Mouse (Mus musculus): ENCODE measurements at regions not wholly inside any gene's neighbourhood (a gene's known extent, or its start where the extent isn't known, plus 50 kb on each side); places are given as distances from the start of the nearest gene placed in this dataset.

GRCm38 (mm10) chr3:36743399-36743798, 53.4 kb upstream of the Trpc3 start:
- DNase-seq = no peak
- intact Hi-C loops (cut with DNase I) = no loop called here

GRCm38 (mm10) chr3:36754358-36754950, 64.5 kb upstream of the Trpc3 start:
- DNase-seq = no peak
- intact Hi-C loops (cut with DNase I) = no loop called here

GRCm38 (mm10) chr3:36762065-36762653, 72.2 kb upstream of the Trpc3 start:
- intact Hi-C loops (cut with DNase I) = no loop called here
- DNase-seq = no peak

- intact Hi-C loops (cut with DNase I) = no loop called here
- DNase-seq = no peak
Observed at GRCm38 (mm10) chr3:36762847-36763246, 72.9 kb upstream of the Trpc3 start.

- no peak for DNase-seq
- intact Hi-C loops (cut with DNase I) = no loop called here
Observed at GRCm38 (mm10) chr3:36764741-36765140, 74.8 kb upstream of the Trpc3 start.

GRCm38 (mm10) chr3:36770096-36770495, 80.1 kb upstream of the Trpc3 start:
- no peak for DNase-seq
- intact Hi-C loops (cut with DNase I) = loop anchor here (5.0 kb wide), 1 partner anchor 78 kb away; the partner anchor contains the start of gene Trpc3

GRCm38 (mm10) chr3:36771011-36771410, 81.0 kb upstream of the Trpc3 start:
- intact Hi-C loops (cut with DNase I) = loop anchor here (5.0 kb wide), 1 partner anchor 79 kb away; the partner anchor contains the start of gene Trpc3
- DNase-seq = no peak

GRCm38 (mm10) chr3:36774023-36774422, 84.1 kb upstream of the Trpc3 start:
- intact Hi-C loops (cut with DNase I) = loop anchor here (5.0 kb wide), 1 partner anchor 82 kb away; the partner anchor contains the start of gene Trpc3
- DNase-seq = no peak

GRCm38 (mm10) chr3:36778448-36778847, 84.5 kb upstream of the 4932438A13Rik start:
- DNase-seq = no peak
- intact Hi-C loops (cut with DNase I) = no loop called here

- no peak for DNase-seq
- intact Hi-C loops (cut with DNase I) = no loop called here
Observed at GRCm38 (mm10) chr3:36786581-36786980, 76.3 kb upstream of the 4932438A13Rik start.

GRCm38 (mm10) chr3:36790245-36790644, 72.7 kb upstream of the 4932438A13Rik start:
- DNase-seq = no peak
- intact Hi-C loops (cut with DNase I) = no loop called here

- no peak for DNase-seq
- intact Hi-C loops (cut with DNase I) = no loop called here
Observed at GRCm38 (mm10) chr3:36797025-36797424, 65.9 kb upstream of the 4932438A13Rik start.

- no peak for DNase-seq
- intact Hi-C loops (cut with DNase I) = no loop called here
Observed at GRCm38 (mm10) chr3:36798160-36798823, 64.6 kb upstream of the 4932438A13Rik start.

- no peak for DNase-seq
- intact Hi-C loops (cut with DNase I) = no loop called here
Observed at GRCm38 (mm10) chr3:36810528-36810927, 52.4 kb upstream of the 4932438A13Rik start.

Measured in heart, postnatal 36 days (tissue).